Mouse (Mus musculus) forebrain, embryonic 15.5 days (tissue): ENCODE measurements around the gene Sympk. TPM values are rescaled to one million over a fixed set of nuclear protein-coding genes. Genes with fewer than 3 reads are reported as not detected.

Experiments used
- ATAC-seq: fragments of 200-750 bp; cut with Nextera tagmentation; replicated peaks from 2 replicates; pipeline ENCODE4 v1.8.0; 2017; ENCODE audit warnings: mild to moderate bottlenecking, moderate TSS enrichment, moderate library complexity
- H3K27ac ChIP-seq: fragments of 300-500 bp; sonication (generic); replicated peaks from 2 replicates; pipeline ENCODE4 v1.5.1; 2015; ENCODE audit warnings: mild to moderate bottlenecking, inconsistent platforms
- H3K27me3 ChIP-seq: fragments of 300-500 bp; sonication (generic); 2 replicates; pipeline ENCODE4 v1.6.1; 2015; ENCODE audit warnings: inconsistent platforms
- H3K36me3 ChIP-seq: fragments of 300-500 bp; sonication (generic); 2 replicates; pipeline ENCODE4 v1.6.1; 2015; ENCODE audit warnings: mild to moderate bottlenecking, inconsistent platforms
- H3K4me1 ChIP-seq: fragments of 300-500 bp; sonication (generic); 2 replicates; pipeline ENCODE4 v1.6.1; 2015; ENCODE audit warnings: inconsistent platforms
- H3K4me2 ChIP-seq: fragments of 300-500 bp; sonication (generic); replicated peaks from 2 replicates; pipeline ENCODE4 v1.6.1; 2015; ENCODE audit warnings: mild to moderate bottlenecking, inconsistent platforms
- H3K4me3 ChIP-seq: fragments of 300-500 bp; sonication (generic); 2 replicates; pipeline ENCODE4 v1.5.1; 2015; ENCODE audit warnings: mild to moderate bottlenecking, inconsistent platforms
- H3K9ac ChIP-seq: fragments of 300-500 bp; sonication (generic); replicated peaks from 2 replicates; pipeline ENCODE4 v1.6.1; 2015; ENCODE audit warnings: mild to moderate bottlenecking, inconsistent platforms
- H3K9me3 ChIP-seq: fragments of 300-500 bp; sonication (generic); 2 replicates; pipeline ENCODE4 v1.6.1; 2016; ENCODE audit warnings: inconsistent platforms
- WGBS: fragments of 180-500 bp; shearing (Covaris S2); methylation state at CpG from one replicate; pipeline ENCODE4 v1.1.7; 2015; ENCODE audit warnings: mixed read lengths; 5-methylcytosine and 5-hydroxymethylcytosine counted together
- polyA plus RNA-seq: library from polyadenylated mRNA; unstranded; fragments of >200 nt; fragmentation: Nextera tagmentation; extraction: Ambion mirVana; gene quantifications from 2 replicates; pipeline ENCODE4 v1.2.1, GENCODE M21; 2015

Gene Sympk
- polyA plus RNA-seq, 1 experiment from 2014 or later = 35.4 TPM

GRCm38 (mm10) chr7:19031641-19032040 lies 7.5 kb downstream of the Sympk start:
- no peak overlapping the region for H3K9ac ChIP-seq
- H3K36me3 ChIP-seq = peaks cover 68% of the 10 kb centered on the region

DNA sequence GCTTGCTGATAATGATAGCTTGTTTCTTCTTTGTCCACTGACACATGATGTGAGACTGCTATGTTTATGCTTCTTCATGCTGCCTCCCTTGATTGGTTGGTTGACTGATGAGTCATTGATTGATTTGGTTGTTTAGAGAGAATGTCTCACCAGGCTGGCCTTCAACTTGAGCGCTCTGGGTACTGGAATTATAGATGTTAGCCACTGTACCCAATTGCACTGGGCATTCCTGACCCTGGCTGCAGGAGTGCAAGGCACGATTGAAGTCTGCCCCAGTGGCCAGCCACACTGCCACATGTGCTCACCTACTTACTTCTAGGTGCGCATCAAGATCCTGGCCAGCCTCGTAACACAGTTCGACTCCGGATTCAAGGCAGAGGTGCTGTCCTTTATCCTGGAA lies 20.4 kb downstream of the Sympk start:
- H3K4me2 ChIP-seq = no peak overlapping the region
- no peaks in the 10 kb centered on the region for H3K9me3 ChIP-seq
- H3K36me3 ChIP-seq = peaks cover 99% of the 10 kb centered on the region
- no peak overlapping the region for H3K27ac ChIP-seq
- H3K9ac ChIP-seq = no peak overlapping the region
- no peak for ATAC-seq
- 98% methylated on average over 6 of the region's 6 CpGs for WGBS
- H3K4me3 ChIP-seq = no peak overlapping the region
- H3K4me1 ChIP-seq = no peaks in the 10 kb centered on the region
- H3K27me3 ChIP-seq = no peaks in the 10 kb centered on the region

More at GRCm38 (mm10) chr7:19031641-19032040, 7.5 kb downstream of the Sympk start:
- 71% methylated on average over 4 of the region's 4 CpGs for WGBS
- H3K4me3 ChIP-seq = no peak overlapping the region
- no peak for ATAC-seq
- no peak overlapping the region for H3K27ac ChIP-seq
- H3K4me1 ChIP-seq = 0 out of 2 replicates have a peak, but pooled peaks cover 4% of the 10 kb centered on the region
- no peak overlapping the region for H3K4me2 ChIP-seq
- H3K9me3 ChIP-seq = no peaks in the 10 kb centered on the region
- no peaks in the 10 kb centered on the region for H3K27me3 ChIP-seq

DNA sequence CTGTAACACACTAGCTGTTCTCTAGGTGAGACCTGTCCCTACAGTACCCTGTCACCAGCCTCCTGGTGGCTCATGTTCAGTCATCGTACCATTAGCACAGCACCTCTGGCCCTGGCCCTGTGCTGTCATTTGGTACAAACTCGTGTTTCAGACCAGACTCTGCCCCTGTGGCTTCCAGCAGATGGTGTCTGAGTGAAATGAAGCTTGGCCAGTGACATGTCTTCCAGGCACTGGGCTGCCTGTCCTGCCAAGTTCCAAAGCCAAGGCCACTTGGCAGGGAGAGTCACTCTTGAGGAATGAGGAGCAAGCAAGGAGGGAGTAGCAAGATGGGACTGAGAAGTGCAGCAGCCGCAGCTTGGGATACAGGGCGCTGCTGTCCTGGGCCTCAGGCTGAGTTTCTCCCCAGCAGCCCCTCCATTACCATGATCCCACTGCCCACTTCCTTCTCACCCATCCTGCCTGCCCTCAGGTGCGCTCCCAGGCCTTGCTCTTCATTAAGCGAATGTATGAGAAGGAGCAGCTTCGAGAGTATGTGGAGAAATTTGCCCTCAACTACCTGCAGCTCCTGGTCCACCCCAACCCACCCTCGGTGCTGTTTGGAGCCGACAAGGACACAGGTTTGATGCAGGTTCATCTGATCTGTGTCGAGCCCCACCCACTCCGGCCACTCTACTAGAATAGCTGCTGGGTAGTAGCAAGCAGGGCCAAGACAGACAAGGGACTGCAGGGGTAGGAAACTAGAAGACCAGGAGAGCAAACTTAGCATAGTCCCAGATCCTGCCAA lies 22.3 kb downstream of the Sympk start:
- ATAC-seq = no peak

GRCm38 (mm10) chr7:19048006-19048527 lies 23.9 kb downstream of the Sympk start:
- H3K27ac ChIP-seq = no peak overlapping the region
- H3K4me1 ChIP-seq = no peaks in the 10 kb centered on the region
- ATAC-seq = no peak
- no peaks in the 10 kb centered on the region for H3K27me3 ChIP-seq
- no peak overlapping the region for H3K9ac ChIP-seq
- H3K36me3 ChIP-seq = peaks cover 81% of the 10 kb centered on the region
- no peak overlapping the region for H3K4me3 ChIP-seq
- no peak overlapping the region for H3K4me2 ChIP-seq
- H3K9me3 ChIP-seq = no peaks in the 10 kb centered on the region
- WGBS = 83% methylated on average over 14 of the region's 14 CpGs

More for the DNA sequence above, 22.3 kb downstream of the Sympk start:
- no peak overlapping the region for H3K9ac ChIP-seq
- H3K4me1 ChIP-seq = no peaks in the 10 kb centered on the region
- no peak overlapping the region for H3K27ac ChIP-seq
- no peaks in the 10 kb centered on the region for H3K9me3 ChIP-seq
- H3K27me3 ChIP-seq = no peaks in the 10 kb centered on the region
- H3K4me2 ChIP-seq = no peak overlapping the region
- H3K4me3 ChIP-seq = no peak overlapping the region
- 95% methylated on average over 11 of the region's 11 CpGs for WGBS
- H3K36me3 ChIP-seq = peaks cover 96% of the 10 kb centered on the region

GRCm38 (mm10) chr7:19049252-19049651 lies 25.1 kb downstream of the Sympk start:
- Histone ChIP-seq H3K9ac (no peak overlapping the region), H3K27me3 (no peaks in the 10 kb centered on the region), H3K27ac (no peak overlapping the region), H3K36me3 (peaks cover 69% of the 10 kb centered on the region), H3K9me3 (no peaks in the 10 kb centered on the region), H3K4me3 (no peak overlapping the region), H3K4me1 (peaks cover 2% of the 10 kb centered on the region), H3K4me2 (no peak overlapping the region)
- ATAC-seq = no peak
- 90% methylated on average over 5 of the region's 5 CpGs for WGBS

DNA sequence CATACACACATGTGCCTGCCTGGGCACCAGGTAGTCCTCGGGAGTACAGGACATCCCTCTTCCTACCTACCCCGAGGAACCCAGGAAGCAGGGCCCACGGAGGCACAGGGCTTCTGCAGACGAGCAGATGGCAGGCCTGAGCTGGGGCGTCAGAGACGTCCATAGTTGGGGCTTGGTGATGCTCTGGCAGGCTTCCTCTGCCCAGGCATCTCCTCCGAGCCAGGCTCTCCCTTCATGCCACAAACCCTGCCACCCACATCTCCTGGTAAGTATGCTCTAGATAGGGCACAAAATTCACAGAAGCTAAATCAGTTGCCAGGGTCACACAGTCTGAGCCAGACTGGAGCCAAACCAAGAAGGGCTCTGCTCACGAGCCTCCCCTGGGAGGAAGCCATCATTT lies 26.0 kb downstream of the Sympk start:
- Histone ChIP-seq H3K4me1 (peaks cover 9% of the 10 kb centered on the region), H3K9ac (no peak overlapping the region), H3K36me3 (peaks cover 60% of the 10 kb centered on the region), H3K27me3 (no peaks in the 10 kb centered on the region), H3K27ac (no peak overlapping the region), H3K9me3 (no peaks in the 10 kb centered on the region), H3K4me2 (no peak overlapping the region), H3K4me3 (no peak overlapping the region)
- WGBS = 86% methylated on average over 8 of the region's 8 CpGs
- no peak for ATAC-seq

GRCm38 (mm10) chr7:19051161-19051560 lies 27.0 kb downstream of the Sympk start:
- Histone ChIP-seq H3K27ac (no peak overlapping the region), H3K36me3 (peaks cover 50% of the 10 kb centered on the region), H3K4me2 (no peak overlapping the region), H3K9me3 (no peaks in the 10 kb centered on the region), H3K9ac (no peak overlapping the region), H3K4me1 (peaks cover 9% of the 10 kb centered on the region), H3K4me3 (no peak overlapping the region), H3K27me3 (no peaks in the 10 kb centered on the region)
- WGBS = 76% methylated on average over 4 of the region's 4 CpGs
- no peak for ATAC-seq

GRCm38 (mm10) chr7:19052345-19053135 lies 28.4 kb downstream of the Sympk start:
- peaks cover 36% of the 10 kb centered on the region for H3K36me3 ChIP-seq
- H3K27me3 ChIP-seq = no peaks in the 10 kb centered on the region
- H3K4me2 ChIP-seq = no peak overlapping the region
- H3K9me3 ChIP-seq = no peaks in the 10 kb centered on the region
- ATAC-seq = no peak
- peaks cover 9% of the 10 kb centered on the region for H3K4me1 ChIP-seq
- WGBS = 87% methylated on average over 15 of the region's 15 CpGs
- no peak overlapping the region for H3K9ac ChIP-seq
- no peak overlapping the region for H3K4me3 ChIP-seq
- H3K27ac ChIP-seq = no peak overlapping the region

- H3K27me3 ChIP-seq = no peaks in the 10 kb centered on the region
- no peak overlapping the region for H3K27ac ChIP-seq
- H3K4me2 ChIP-seq = no peak overlapping the region
- no peak overlapping the region for H3K9ac ChIP-seq
- H3K9me3 ChIP-seq = no peaks in the 10 kb centered on the region
- H3K4me3 ChIP-seq = no peak overlapping the region
- H3K4me1 ChIP-seq = peaks cover 9% of the 10 kb centered on the region
- ATAC-seq = no peak
- peaks cover 31% of the 10 kb centered on the region for H3K36me3 ChIP-seq
- WGBS = 91% methylated on average over 7 of the region's 7 CpGs
Observed at GRCm38 (mm10) chr7:19053136-19053532, 29.0 kb downstream of the Sympk start.

GRCm38 (mm10) chr7:19054047-19054776 lies 30.0 kb downstream of the Sympk start, which contains the start of gene Rsph6a:
Gene Rsph6a (plus strand): TSS chr7:19054690.
- ATAC-seq = peak; percentile 62
- WGBS = 24% methylated on average over 33 of the region's 33 CpGs
- Histone ChIP-seq H3K9me3 (no peaks in the 10 kb centered on the region), H3K4me1 (peaks cover 9% of the 10 kb centered on the region), H3K27ac (no peak within 1 kb of the TSS), H3K36me3 (peaks cover 21% of the 10 kb centered on the region), H3K4me2 (peak within 1 kb of the TSS; percentile 42), H3K27me3 (no peaks in the 10 kb centered on the region), H3K4me3 (peak within 1 kb of the TSS; percentile 29), H3K9ac (peak within 1 kb of the TSS; percentile 32; the same call in 1 of the 2 replicates)

DNA sequence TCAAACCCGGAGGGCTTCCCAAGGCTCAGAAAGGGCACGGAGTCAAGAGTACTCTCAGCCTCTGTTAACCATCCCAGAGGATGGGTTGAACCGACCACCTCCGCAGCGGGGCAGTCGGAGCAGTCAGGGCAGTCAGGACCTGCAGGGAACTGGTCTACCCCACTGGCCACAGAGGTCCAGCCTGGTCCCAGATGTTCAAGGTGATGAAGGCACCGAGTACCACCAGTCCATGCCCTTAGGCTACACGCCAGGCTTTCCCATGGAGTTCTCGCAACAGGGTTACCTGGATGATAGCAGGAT lies 30.6 kb downstream of the Sympk start:
- Histone ChIP-seq H3K4me3 (peak overlapping the region; percentile 29), H3K27me3 (no peaks in the 10 kb centered on the region), H3K4me1 (peaks cover 9% of the 10 kb centered on the region), H3K27ac (no peak overlapping the region), H3K9ac (peak overlapping the region; percentile 32; the same call in 1 of the 2 replicates), H3K36me3 (peaks cover 16% of the 10 kb centered on the region), H3K4me2 (peak overlapping the region; percentile 42), H3K9me3 (no peaks in the 10 kb centered on the region)
- ATAC-seq = peak; percentile 9; the same call in 1 of the 2 replicates
- 63% methylated on average over 9 of the region's 9 CpGs for WGBS

GRCm38 (mm10) chr7:19055108-19055507 lies 30.9 kb downstream of the Sympk start:
- Histone ChIP-seq H3K9me3 (no peaks in the 10 kb centered on the region), H3K4me2 (no peak overlapping the region), H3K4me1 (peaks cover 9% of the 10 kb centered on the region), H3K36me3 (peaks cover 12% of the 10 kb centered on the region), H3K27me3 (no peaks in the 10 kb centered on the region), H3K4me3 (no peak overlapping the region), H3K27ac (no peak overlapping the region), H3K9ac (no peak overlapping the region)
- ATAC-seq = no peak
- WGBS = 92% methylated on average over 8 of the region's 8 CpGs
